16 mouse cellular contexts compared by ENCODE assay signal in genomic region chr1:183052663-183053062, GRCm38 (mm10).
A peak's percentile ranks its signal among the peaks of the same experiment; 100 is the strongest.
DNase-seq lines count a peak whose midpoint lies in the region; ATAC-seq and TF ChIP-seq lines count a peak whose summit lies in the region.
"Had no signal": no experiment of that assay in that cellular context is flagged by ENCODE, and none has a peak within 500 bp of the region (broad histone marks: within the 10 kb centered on the region; RNA-seq: fewer than 3 reads in every experiment).

No protein-coding gene starts in this region.

- no peak overlapping the region for H3K27ac ChIP-seq in liver, embryonic 11.5 days (ENCODE audit: low read depth, low read length)
- no peak overlapping the region for H3K27ac ChIP-seq in liver, postnatal 0 days (ENCODE audit: low read depth)
- no peak overlapping the region for H3K27ac ChIP-seq in MEL (ENCODE audit: control insufficient read depth, low read depth, low read length)
- H3K27ac ChIP-seq: embryonic facial prominence, embryonic 13.5 days; hindbrain, embryonic 10.5 days; liver, embryonic 13.5 days had no signal

- no peaks in the 10 kb centered on the region for H3K9me3 ChIP-seq in liver, embryonic 11.5 days (ENCODE audit: control insufficient read depth, low read length)
- no peaks in the 10 kb centered on the region for H3K9me3 ChIP-seq in liver, postnatal 0 days (ENCODE audit: low read length)
- no peaks in the 10 kb centered on the region for H3K9me3 ChIP-seq in MEL (replicated peaks; ENCODE audit: insufficient read depth, low read length)
- H3K9me3 ChIP-seq: embryonic facial prominence, embryonic 13.5 days; hindbrain, embryonic 10.5 days; liver, embryonic 13.5 days had no signal

- no peak overlapping the region for H3K4me2 ChIP-seq in liver, embryonic 11.5 days
- H3K4me2 ChIP-seq in liver, postnatal 0 days (ENCODE audit: low read depth, low read length) = no peak overlapping the region
- H3K4me2 ChIP-seq: embryonic facial prominence, embryonic 13.5 days; liver, embryonic 13.5 days had no signal

- no peak for TF ChIP-seq POLR2A in MEL (IDR thresholded peaks at IDR 0.05; ENCODE audit: control insufficient read depth in 1 of 2, insufficient read depth in 1 of 2, low read depth in 1 of 2, low read length in 2 of 2, poor library complexity in 1 of 2)

- TF ChIP-seq RAD21 in MEL (IDR thresholded peaks at IDR 0.05; ENCODE audit: low read depth, low read length) = no peak

- H3K4me1 ChIP-seq in liver, embryonic 11.5 days (replicated peaks; ENCODE audit: control insufficient read depth, insufficient read depth, low read length) = no peaks in the 10 kb centered on the region
- no peaks in the 10 kb centered on the region for H3K4me1 ChIP-seq in liver, postnatal 0 days (ENCODE audit: insufficient read depth)
- H3K4me1 ChIP-seq in MEL (ENCODE audit: control insufficient read depth in 1 of 2, insufficient read depth in 2 of 2, low read length in 2 of 2) = no peaks in the 10 kb centered on the region
- H3K4me1 ChIP-seq: liver, embryonic 13.5 days had no signal

- TF ChIP-seq EP300 in liver, postnatal 0 days (IDR thresholded peaks at IDR 0.05; ENCODE audit: low read depth) = no peak
- no peak for TF ChIP-seq EP300 in MEL (IDR thresholded peaks at IDR 0.05; ENCODE audit: low read depth in 1 of 2, low read length in 2 of 2)

- H3K27me3 ChIP-seq in liver, embryonic 11.5 days (replicated peaks; ENCODE audit: control insufficient read depth, insufficient read depth, low read length) = no peaks in the 10 kb centered on the region
- H3K27me3 ChIP-seq in liver, postnatal 0 days (ENCODE audit: insufficient read depth, low read length) = no peaks in the 10 kb centered on the region
- H3K27me3 ChIP-seq in MEL (ENCODE audit: control insufficient read depth in 1 of 2, insufficient read depth in 2 of 2, low read length in 2 of 2) = no peaks in the 10 kb centered on the region; a peak in 1 of 4 replicates
- H3K27me3 ChIP-seq: embryonic facial prominence, embryonic 13.5 days; liver, embryonic 13.5 days; Patski had no signal

- H3K79me2 ChIP-seq in MEL (ENCODE audit: control insufficient read depth, insufficient read depth, low read length, poor library complexity) = no peaks in the 10 kb centered on the region

- 0 out of 2 replicates have a peak, but pooled peaks have one; percentile 18 for ATAC-seq in liver, embryonic 11.5 days (replicated peaks; ENCODE audit: low FRiP score)
- no peak for ATAC-seq in liver, postnatal 0 days
- ATAC-seq: midbrain, embryonic 16.5 days; Patski had no signal

- no peak for TF ChIP-seq CTCF in liver, postnatal 0 days (IDR thresholded peaks at IDR 0.05; ENCODE audit: low read depth)
- no peak for TF ChIP-seq CTCF in MEL (IDR thresholded peaks at IDR 0.05 in 2 of 3, conservative IDR thresholded peaks at IDR 0.05 in 1 of 3; ENCODE audit: control insufficient read depth in 1 of 3, insufficient read depth in 1 of 3, low read depth in 2 of 3, low read length in 3 of 3, poor library complexity in 1 of 3, severe bottlenecking in 1 of 3)

- DNase-seq in liver, embryonic 11.5 days (ENCODE audit: low spot score) = no peak
- DNase-seq in liver, postnatal 0 days = no peak
- peak; percentile 32 for DNase-seq in MEL (ENCODE audit: low read depth, low spot score)
- DNase-seq in brain, adult 2 months (ENCODE audit: low read depth, low spot score) = peak; percentile 29
- peak; percentile 69 for DNase-seq in heart, postnatal 4 days
- DNase-seq in right cerebral cortex, postnatal 25 days = no peak
- DNase-seq in left cerebral cortex, postnatal 10 days (ENCODE audit: extremely low spot score in 1 of 2, low spot score in 2 of 2) = no peak
- DNase-seq: cerebellum, adult 9-10 months; kidney, postnatal 4 days; layer of hippocampus, postnatal 36 days; liver, embryonic 13.5 days; retina, postnatal 1 day had no signal

- whole genome bisulfite sequencing in liver, embryonic 11.5 days = 62% methylated on average over 7 of the region's 7 CpGs
- 75% methylated on average over 7 of the region's 7 CpGs for whole genome bisulfite sequencing in liver, postnatal 0 days (ENCODE audit: insufficient replicate concordance)

- no peak overlapping the region for H3K4me3 ChIP-seq in liver, embryonic 11.5 days (ENCODE audit: low read depth, low read length)
- H3K4me3 ChIP-seq in liver, postnatal 0 days (ENCODE audit: low read depth, low read length) = no peak overlapping the region
- H3K4me3 ChIP-seq in MEL (ENCODE audit: control insufficient read depth in 1 of 2, insufficient read depth in 1 of 2, low read depth in 2 of 2, low read length in 2 of 2) = no peak overlapping the region
- H3K4me3 ChIP-seq: embryonic facial prominence, embryonic 13.5 days; hindbrain, embryonic 10.5 days; liver, embryonic 13.5 days had no signal

- H3K36me3 ChIP-seq in liver, embryonic 11.5 days (ENCODE audit: control insufficient read depth, insufficient read depth, low read length) = no peaks in the 10 kb centered on the region
- no peaks in the 10 kb centered on the region for H3K36me3 ChIP-seq in liver, postnatal 0 days (replicated peaks; ENCODE audit: insufficient read depth, low read length)
- no peaks in the 10 kb centered on the region for H3K36me3 ChIP-seq in MEL (ENCODE audit: control insufficient read depth in 1 of 2, insufficient read depth in 2 of 2, low read length in 2 of 2)
- H3K36me3 ChIP-seq: embryonic facial prominence, embryonic 13.5 days; hindbrain, embryonic 10.5 days; liver, embryonic 13.5 days had no signal

- intact Hi-C loops in left cerebral cortex, postnatal 10 days (cut with DNase I) = no loop called here

- H3K9ac ChIP-seq in liver, embryonic 11.5 days (ENCODE audit: low read depth, low read length) = no peak overlapping the region
- H3K9ac ChIP-seq in liver, postnatal 0 days (replicated peaks) = no peak overlapping the region
- H3K9ac ChIP-seq in MEL (ENCODE audit: control insufficient read depth, low read depth, low read length, poor library complexity, severe bottlenecking) = no peak overlapping the region
- H3K9ac ChIP-seq: embryonic facial prominence, embryonic 13.5 days; liver, embryonic 13.5 days had no signal

TF ChIP-seq in MEL, 35 proteins besides CTCF, POLR2A, EP300 and RAD21:
- no peak for TF ChIP-seq USF2 (IDR thresholded peaks at IDR 0.05; ENCODE audit: borderline replicate concordance in 1 of 2, insufficient read depth in 1 of 2, low read depth in 1 of 2, low read length in 2 of 2)
- no peak for TF ChIP-seq MEF2A (IDR thresholded peaks at IDR 0.05; ENCODE audit: extremely low read depth, insufficient replicate concordance, low read depth, low read length, poor library complexity, severe bottlenecking)
- TF ChIP-seq RCOR1 (IDR thresholded peaks at IDR 0.05; ENCODE audit: low read depth, low read length) = no peak
- TF ChIP-seq POLR2AphosphoS5 (IDR thresholded peaks at IDR 0.05; ENCODE audit: borderline replicate concordance, low read depth, low read length) = no peak
- no peak for TF ChIP-seq ZNF384 (IDR thresholded peaks at IDR 0.05; ENCODE audit: low read depth, low read length)
- no peak for TF ChIP-seq TCF12 (IDR thresholded peaks at IDR 0.05; ENCODE audit: low read depth, low read length)
- TF ChIP-seq CHD2 (IDR thresholded peaks at IDR 0.05; ENCODE audit: low read length) = no peak
- no peak for TF ChIP-seq JUND (IDR thresholded peaks at IDR 0.05; ENCODE audit: low read depth, low read length)
- no peak for TF ChIP-seq BHLHE40 (IDR thresholded peaks at IDR 0.05; ENCODE audit: borderline replicate concordance, low read depth, low read length)
- no peak for TF ChIP-seq UBTF (IDR thresholded peaks at IDR 0.05; ENCODE audit: borderline replicate concordance, insufficient read depth, low read depth, low read length)
- TF ChIP-seq ZKSCAN1 (IDR thresholded peaks at IDR 0.05; ENCODE audit: low read depth, low read length) = no peak
TF ChIP-seq in MEL: peak in this region for 0.

Comparison
In these comparisons a context has a peak if more than half of its experiments do, and no peak if none do; other contexts are left out.
1. DNase-seq: peak in MEL (single experiment), brain, adult 2 months (single experiment) and heart, postnatal 4 days (single experiment); none in liver, embryonic 11.5 days (single experiment), liver, postnatal 0 days (single experiment), right cerebral cortex, postnatal 25 days (single experiment) and left cerebral cortex, postnatal 10 days (0 of 2).